Mouse (Mus musculus) testis, postnatal 14 days (tissue): ENCODE results near the gene Grip2.

Source experiments
- DNase-seq: peaks from one replicate; pipeline ENCODE4 v3.0.0; 2021; ENCODE audit warnings: low spot score

Gene Grip2

GRCm38 (mm10) chr6:91827016-91827570 lies at the start of gene Grip2:
TSS of gene Grip2 (minus strand) at chr6:91827250.
- no peak for DNase-seq

GRCm38 (mm10) chr6:91872781-91873180 lies 45.7 kb upstream of the Grip2 start:
- DNase-seq = no peak

- DNase-seq = no peak
Measured at GRCm38 (mm10) chr6:91868091-91868490, 41.0 kb upstream of the Grip2 start.

GRCm38 (mm10) chr6:91865601-91866000 lies 38.6 kb upstream of the Grip2 start:
- DNase-seq = no peak

GRCm38 (mm10) chr6:91864595-91864994 lies 37.5 kb upstream of the Grip2 start:
- DNase-seq = no peak

- DNase-seq = no peak
Measured at GRCm38 (mm10) chr6:91862848-91863247, 35.8 kb upstream of the Grip2 start.

- DNase-seq = no peak
Measured at GRCm38 (mm10) chr6:91858339-91858738, 31.3 kb upstream of the Grip2 start.

- no peak for DNase-seq
Measured at GRCm38 (mm10) chr6:91852550-91852949, 25.5 kb upstream of the Grip2 start.

- no peak for DNase-seq
Measured at GRCm38 (mm10) chr6:91843628-91844153, 16.6 kb upstream of the Grip2 start.

GRCm38 (mm10) chr6:91842897-91843627 lies 16.0 kb upstream of the Grip2 start:
- DNase-seq = no peak

- DNase-seq = peak; percentile 45
Measured at GRCm38 (mm10) chr6:91839010-91839871, 12.2 kb upstream of the Grip2 start.

GRCm38 (mm10) chr6:91832863-91833440 lies 5.9 kb upstream of the Grip2 start:
- no peak for DNase-seq

- DNase-seq = no peak
Measured at GRCm38 (mm10) chr6:91827926-91828325, 876 bp upstream of the Grip2 start.

GRCm38 (mm10) chr6:91818271-91818670 lies 8.8 kb downstream of the Grip2 start:
- DNase-seq = no peak

- no peak for DNase-seq
Measured at GRCm38 (mm10) chr6:91815976-91816375, 11.1 kb downstream of the Grip2 start.

GRCm38 (mm10) chr6:91813611-91814010 lies 13.4 kb downstream of the Grip2 start:
- no peak for DNase-seq

GRCm38 (mm10) chr6:91810007-91810406 lies 17.0 kb downstream of the Grip2 start:
- peak; percentile 21 for DNase-seq

- DNase-seq = no peak
Measured at GRCm38 (mm10) chr6:91808022-91808421, 19.0 kb downstream of the Grip2 start.

GRCm38 (mm10) chr6:91807169-91807568 lies 19.9 kb downstream of the Grip2 start:
- DNase-seq = no peak

- DNase-seq = no peak
Measured at GRCm38 (mm10) chr6:91804177-91804576, 22.9 kb downstream of the Grip2 start.

- DNase-seq = no peak
Measured at GRCm38 (mm10) chr6:91798496-91798895, 28.6 kb downstream of the Grip2 start.

GRCm38 (mm10) chr6:91796736-91797135 lies 30.3 kb downstream of the Grip2 start:
- DNase-seq = no peak
